Comparison of ENCODE assay signal across 11 mouse cellular contexts in the genomic region with DNA sequence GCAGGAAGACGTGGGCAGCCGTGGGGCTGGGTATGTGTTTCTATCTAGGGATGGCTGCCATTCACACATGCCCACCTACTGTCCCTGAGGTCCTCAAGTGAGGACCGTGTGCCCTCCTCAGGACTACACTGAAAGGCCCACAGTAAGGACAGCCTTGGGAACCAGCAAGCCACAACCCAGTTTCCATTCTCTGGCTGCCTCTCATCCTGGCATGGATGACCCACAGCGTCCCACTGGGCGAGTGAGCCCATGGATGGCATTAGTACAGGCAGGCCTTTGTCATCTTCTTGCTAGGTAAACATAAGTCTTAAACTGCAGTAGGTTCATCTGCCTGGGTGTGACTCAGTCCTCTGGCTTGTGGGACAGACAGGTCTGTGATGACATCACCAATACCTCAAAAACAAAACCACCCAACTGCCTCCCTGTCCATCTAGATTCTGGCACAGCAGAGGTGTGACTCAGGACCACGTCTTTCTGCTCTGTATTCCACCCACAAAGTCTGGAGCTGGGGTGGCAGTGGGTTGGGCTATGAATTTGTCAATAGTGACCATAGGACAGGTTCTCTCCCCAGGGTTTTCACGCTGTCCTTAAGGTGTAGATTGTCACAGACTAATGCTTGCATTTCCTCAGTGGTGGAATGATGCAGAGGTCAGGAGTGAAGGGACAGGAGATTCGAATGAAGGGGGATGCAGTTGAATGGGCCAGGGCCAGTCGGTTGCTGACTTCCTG. TPM values are rescaled to one million over a fixed set of nuclear protein-coding genes. Genes with fewer than 3 reads are reported as not detected.
DNase-seq lines count a peak whose midpoint lies in the region; ATAC-seq and TF ChIP-seq lines count a peak whose summit lies in the region.
"Had no signal": no experiment of that assay in that cellular context is flagged by ENCODE, and none has a peak within 500 bp of the region (broad histone marks: within the 10 kb centered on the region; RNA-seq: fewer than 3 reads in every experiment).

No protein-coding gene starts in this region.

- H3K4me2 ChIP-seq in kidney, embryonic 14.5 days (replicated peaks; ENCODE audit: low read depth, low read length), result no peak overlapping the region
- no peak overlapping the region for H3K4me2 ChIP-seq in stomach, postnatal 0 days (replicated peaks; ENCODE audit: low read depth)
- no peak overlapping the region for H3K4me2 ChIP-seq in intestine, embryonic 16.5 days (ENCODE audit: low read depth, low read length)
- H3K4me2 ChIP-seq: hindbrain, embryonic 15.5 days had no signal

- no peak for TF ChIP-seq POLR2A in spleen, adult 2 months (IDR thresholded peaks at IDR 0.05; ENCODE audit: low read depth, low read length)

- H3K36me3 ChIP-seq in kidney, embryonic 14.5 days (ENCODE audit: control insufficient read depth, insufficient read depth, low read length), result no peaks in the 10 kb centered on the region
- H3K36me3 ChIP-seq in spleen, adult 2 months (ENCODE audit: control insufficient read depth, insufficient read depth, low read length), result peaks cover 7% of the 10 kb centered on the region
- H3K36me3 ChIP-seq in stomach, postnatal 0 days (ENCODE audit: control insufficient read depth, insufficient read depth, low read length), result no peaks in the 10 kb centered on the region
- H3K36me3 ChIP-seq in intestine, embryonic 16.5 days (ENCODE audit: control insufficient read depth, insufficient read depth, low read length), result no peaks in the 10 kb centered on the region
- H3K36me3 ChIP-seq: hindbrain, embryonic 15.5 days had no signal

- no peak overlapping the region for H3K27ac ChIP-seq in kidney, embryonic 14.5 days (ENCODE audit: low read depth, low read length)
- peak overlapping the region; percentile 71 for H3K27ac ChIP-seq in spleen, adult 2 months (ENCODE audit: insufficient read depth, low read length)
- peak overlapping the region; percentile 40; the same call in 1 of the 2 replicates for H3K27ac ChIP-seq in stomach, postnatal 0 days (replicated peaks)
- H3K27ac ChIP-seq in intestine, embryonic 16.5 days (ENCODE audit: low read length), result no peak overlapping the region
- H3K27ac ChIP-seq: hindbrain, embryonic 15.5 days had no signal

- peaks cover 3% of the 10 kb centered on the region; the same call in 1 of the 2 replicates for H3K27me3 ChIP-seq in kidney, embryonic 14.5 days (ENCODE audit: control insufficient read depth, insufficient read depth, low read length)
- no peaks in the 10 kb centered on the region for H3K27me3 ChIP-seq in spleen, adult 2 months (ENCODE audit: control insufficient read depth, insufficient read depth, low read length)
- H3K27me3 ChIP-seq in stomach, postnatal 0 days (ENCODE audit: control insufficient read depth, insufficient read depth, low read length), result no peaks in the 10 kb centered on the region
- no peaks in the 10 kb centered on the region for H3K27me3 ChIP-seq in intestine, embryonic 16.5 days (replicated peaks; ENCODE audit: control insufficient read depth, insufficient read depth, low read length)
- H3K27me3 ChIP-seq: hindbrain, embryonic 15.5 days had no signal

- no peak for TF ChIP-seq CTCF in spleen, adult 2 months (IDR thresholded peaks at IDR 0.05; ENCODE audit: extremely low read depth, insufficient read depth, insufficient read length, insufficient replicate concordance)
- no peak for TF ChIP-seq CTCF in stomach, postnatal 0 days (IDR thresholded peaks at IDR 0.05; ENCODE audit: low read depth)

- no peak overlapping the region for H3K4me3 ChIP-seq in kidney, embryonic 14.5 days (ENCODE audit: low read length)
- H3K4me3 ChIP-seq in spleen, adult 2 months (ENCODE audit: extremely low read depth, insufficient read depth, insufficient read length), result no peak overlapping the region
- H3K4me3 ChIP-seq in stomach, postnatal 0 days (ENCODE audit: low read depth, low read length), result no peak overlapping the region
- H3K4me3 ChIP-seq in intestine, embryonic 16.5 days (ENCODE audit: low read length), result no peak overlapping the region
- H3K4me3 ChIP-seq: hindbrain, embryonic 15.5 days had no signal

- ATAC-seq in kidney, embryonic 14.5 days (ENCODE audit: low FRiP score, low TSS enrichment), result no peak
- no peak for ATAC-seq in stomach, postnatal 0 days (ENCODE audit: low FRiP score, low TSS enrichment)
- no peak for ATAC-seq in intestine, embryonic 16.5 days
- ATAC-seq: forebrain, embryonic 16.5 days had no signal

- H3K4me1 ChIP-seq in kidney, embryonic 14.5 days (ENCODE audit: control insufficient read depth, insufficient read depth, low read length), result peaks cover 18% of the 10 kb centered on the region; the same call in 1 of the 2 replicates
- peaks cover 56% of the 10 kb centered on the region; the same call in 1 of the 2 replicates for H3K4me1 ChIP-seq in spleen, adult 2 months (ENCODE audit: control insufficient read depth, insufficient read depth, insufficient read length)
- 0 out of 2 replicates have a peak, but pooled peaks cover 3% of the 10 kb centered on the region for H3K4me1 ChIP-seq in stomach, postnatal 0 days (replicated peaks; ENCODE audit: control insufficient read depth, insufficient read depth)
- peaks cover 28% of the 10 kb centered on the region for H3K4me1 ChIP-seq in intestine, embryonic 16.5 days (ENCODE audit: control insufficient read depth, insufficient read depth, low read length)

- H3K9ac ChIP-seq in kidney, embryonic 14.5 days (ENCODE audit: low read depth, low read length), result no peak overlapping the region
- no peak overlapping the region for H3K9ac ChIP-seq in stomach, postnatal 0 days (ENCODE audit: low read length)
- H3K9ac ChIP-seq in intestine, embryonic 16.5 days (ENCODE audit: low read depth, low read length), result no peak overlapping the region
- H3K9ac ChIP-seq: hindbrain, embryonic 15.5 days had no signal

- H3K9me3 ChIP-seq in kidney, embryonic 14.5 days (ENCODE audit: control insufficient read depth, low read length), result no peaks in the 10 kb centered on the region
- H3K9me3 ChIP-seq in stomach, postnatal 0 days (ENCODE audit: control insufficient read depth, low read length), result no peaks in the 10 kb centered on the region
- no peaks in the 10 kb centered on the region for H3K9me3 ChIP-seq in intestine, embryonic 16.5 days (ENCODE audit: control insufficient read depth, low read length)
- H3K9me3 ChIP-seq: hindbrain, embryonic 15.5 days had no signal

- 75% methylated on average over 9 of the region's 9 CpGs for WGBS in kidney, embryonic 14.5 days
- 47% methylated on average over 9 of the region's 9 CpGs for WGBS in spleen, adult 2 months
- WGBS in stomach, postnatal 0 days, result 68% methylated on average over 9 of the region's 9 CpGs
- 70% methylated on average over 9 of the region's 9 CpGs for WGBS in intestine, embryonic 16.5 days

- TF ChIP-seq EP300 in stomach, postnatal 0 days (optimal IDR thresholded peaks at IDR 0.05), result no peak

- DNase-seq in kidney, adult 11 months, result peak; percentile 2
- DNase-seq in spleen, adult 2 months (ENCODE audit: low read depth in 1 of 2, low spot score in 2 of 2), result peak in 1 of 2 experiments; percentile 15
- DNase-seq in spleen, adult 12 weeks (ENCODE audit: low spot score), result no peak
- peak; percentile 30 for DNase-seq in cerebellum, adult 9-11 months
- no peak for DNase-seq in stomach, postnatal 0 days (ENCODE audit: low spot score)
- no peak for DNase-seq in thymus, postnatal 4 days
- DNase-seq: left cerebral cortex, postnatal 4 days had no signal

RNA-seq across cellular contexts. Expression of a gene that starts 7.3 kb away (rescaled TPM):
- 11.0 and 13.0 TPM in 2 replicates for polyA plus RNA-seq in kidney, embryonic 14.5 days (2014; fragmentation: Nextera tagmentation; extraction: Ambion mirVana)
- 46.3 and 59.2 TPM in 2 replicates for polyA plus RNA-seq in spleen, adult 2 months (2012; rRNA removed)
- 31.2 and 32.2 TPM in 2 replicates for polyA plus RNA-seq in stomach, postnatal 0 days (2015; fragmentation: Nextera tagmentation; extraction: Ambion mirVana)
- polyA plus RNA-seq in intestine, embryonic 16.5 days (2015; fragmentation: Nextera tagmentation; extraction: Ambion mirVana), result 33.8 and 34.8 TPM in 2 replicates

RNA-seq across cellular contexts. Expression of a gene that starts 50.2 kb away (rescaled TPM):
- polyA plus RNA-seq in kidney, embryonic 14.5 days (2014; fragmentation: Nextera tagmentation; extraction: Ambion mirVana), result 6.2 and 7.3 TPM in 2 replicates
- polyA plus RNA-seq in spleen, adult 2 months (2012; rRNA removed), result 1.1 and 1.3 TPM in 2 replicates
- 5.4 TPM in 2 replicates for polyA plus RNA-seq in stomach, postnatal 0 days (2015; fragmentation: Nextera tagmentation; extraction: Ambion mirVana)
- polyA plus RNA-seq in intestine, embryonic 16.5 days (2015; fragmentation: Nextera tagmentation; extraction: Ambion mirVana), result 5.1 and 5.2 TPM in 2 replicates

RNA-seq across cellular contexts. Expression of a gene that starts 51.4 kb away (rescaled TPM):
- 20.2 and 27.6 TPM in 2 replicates for polyA plus RNA-seq in kidney, embryonic 14.5 days (2014; fragmentation: Nextera tagmentation; extraction: Ambion mirVana)
- polyA plus RNA-seq in spleen, adult 2 months (2012; rRNA removed), result 58.1 and 72.8 TPM in 2 replicates
- 31.0 and 35.8 TPM in 2 replicates for polyA plus RNA-seq in stomach, postnatal 0 days (2015; fragmentation: Nextera tagmentation; extraction: Ambion mirVana)
- polyA plus RNA-seq in intestine, embryonic 16.5 days (2015; fragmentation: Nextera tagmentation; extraction: Ambion mirVana), result 25.7 and 27.1 TPM in 2 replicates

RNA-seq across cellular contexts. Expression of a gene that starts 53.5 kb away (rescaled TPM):
- polyA plus RNA-seq in kidney, embryonic 14.5 days (2014; fragmentation: Nextera tagmentation; extraction: Ambion mirVana), result 0.89 and 3.8 TPM in 2 replicates
- 0.41 and 0.50 TPM in 2 replicates for polyA plus RNA-seq in spleen, adult 2 months (2012; rRNA removed)
- polyA plus RNA-seq in stomach, postnatal 0 days (2015; fragmentation: Nextera tagmentation; extraction: Ambion mirVana), result 0.56 and 0.91 TPM in 2 replicates
- polyA plus RNA-seq in intestine, embryonic 16.5 days (2015; fragmentation: Nextera tagmentation; extraction: Ambion mirVana), result 1.2 and 2.8 TPM in 2 replicates

Comparison
In these comparisons a context has a peak if more than half of its experiments do, and no peak if none do; other contexts are left out.
1. DNase-seq: peak in kidney, adult 11 months (single experiment) and cerebellum, adult 9-11 months (single experiment); none in spleen, adult 12 weeks (single experiment), stomach, postnatal 0 days (single experiment) and thymus, postnatal 4 days (single experiment).
2. H3K27ac ChIP-seq: peak in spleen, adult 2 months (single experiment) and stomach, postnatal 0 days (single experiment); none in kidney, embryonic 14.5 days (single experiment) and intestine, embryonic 16.5 days (single experiment).